Mouse (Mus musculus) erythroblast, adult 5-6 weeks (primary cell): ENCODE data around the gene Nek4. TPM values are rescaled to one million over a fixed set of nuclear protein-coding genes. Genes with fewer than 3 reads are reported as not detected.

Experiments used
- ATAC-seq: replicated peaks from 2 replicates; pipeline ENCODE4 v1.8.0; 2016; ENCODE audit warnings: moderate number of reproducible peaks, mild to moderate bottlenecking, moderate TSS enrichment, inconsistent platforms; ENCODE audit not compliant: poor library complexity, low FRiP score, severe bottlenecking
- total RNA-seq, 2 experiments: library from RNA; stranded (forward) in 1 of 2; stranded (reverse) in 1 of 2; fragments of 150-400 nt in 1 of 2; fragments of 200-764, 138-1000 nt in 1 of 2; gene quantifications; 2 replicates each; pipeline versions ENCODE4 v1.2.3 to v1.2.4; 2015 to 2017; ENCODE audit warnings: low replicate concordance in 2 of 2

Nek4 gene
- total RNA-seq, 2 experiments from 2014 or later = 0.38 to 4.3 TPM

DNA sequence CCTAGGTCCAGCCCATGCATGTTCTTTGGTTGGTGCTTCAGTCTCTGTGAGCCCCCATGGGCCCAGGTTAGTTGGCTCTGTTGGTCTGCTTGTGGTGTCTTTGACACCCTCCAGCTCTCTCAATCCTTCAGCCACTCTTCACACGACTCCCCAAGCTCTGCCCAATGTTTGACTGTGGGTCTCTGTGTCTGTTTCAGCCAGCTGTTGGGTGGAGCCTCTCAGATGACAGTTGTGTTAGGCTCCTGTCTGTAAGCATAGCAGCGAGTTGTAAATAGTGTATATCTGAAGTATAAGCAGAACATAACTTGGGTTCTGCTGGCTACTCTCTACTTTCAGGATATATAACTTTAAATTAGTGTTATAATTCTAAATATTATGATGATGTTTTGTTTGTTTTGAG, 7.3 kb downstream of the Nek4 start:
- peak; percentile 64; the same call in 1 of the 2 replicates for ATAC-seq

GRCm38 (mm10) chr14:30959031-30959430, 7.9 kb downstream of the Nek4 start:
- ATAC-seq = peak; percentile 72; the same call in 1 of the 2 replicates

GRCm38 (mm10) chr14:30960366-30960765, 9.2 kb downstream of the Nek4 start:
- no peak for ATAC-seq

DNA sequence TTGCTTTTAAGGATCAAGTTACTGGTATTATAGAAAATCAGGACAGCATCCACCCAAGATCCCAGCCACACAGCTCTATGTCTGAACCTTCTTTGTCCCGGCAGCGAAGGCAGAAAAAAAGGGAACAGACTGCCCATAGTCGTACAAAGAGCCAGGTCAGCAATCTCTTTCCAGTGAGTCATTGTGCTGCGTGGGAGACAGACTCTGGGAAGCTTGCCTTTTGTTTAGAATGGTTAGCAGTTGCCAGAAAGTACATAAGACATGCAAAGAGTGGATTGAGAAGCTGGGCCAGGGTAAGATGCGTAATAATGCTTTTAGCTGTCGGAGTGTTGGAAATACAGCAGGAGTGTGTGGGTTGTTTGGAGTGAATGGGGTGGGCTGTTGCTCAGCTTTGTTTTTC, 23.0 kb downstream of the Nek4 start:
- ATAC-seq = no peak

DNA sequence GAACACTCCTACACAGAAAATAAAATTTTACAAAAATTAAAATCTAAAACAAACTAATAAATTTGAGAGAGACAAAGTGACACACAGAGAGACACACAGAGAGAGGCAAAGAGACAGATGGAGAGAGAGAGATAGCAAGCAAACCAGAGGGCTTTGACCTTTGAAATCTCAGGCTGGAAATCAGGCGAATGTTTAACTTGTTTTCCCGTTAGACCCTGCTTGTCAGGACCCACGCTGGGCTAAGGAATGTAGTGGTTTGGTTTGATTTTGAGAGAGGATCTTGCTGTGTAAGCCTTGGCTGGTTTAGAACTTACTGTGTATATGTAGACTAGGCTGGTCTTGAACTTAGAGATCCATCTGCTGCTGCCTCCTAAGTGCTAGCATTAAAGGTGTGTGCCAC, 25.0 kb downstream of the Nek4 start:
- no peak for ATAC-seq

DNA sequence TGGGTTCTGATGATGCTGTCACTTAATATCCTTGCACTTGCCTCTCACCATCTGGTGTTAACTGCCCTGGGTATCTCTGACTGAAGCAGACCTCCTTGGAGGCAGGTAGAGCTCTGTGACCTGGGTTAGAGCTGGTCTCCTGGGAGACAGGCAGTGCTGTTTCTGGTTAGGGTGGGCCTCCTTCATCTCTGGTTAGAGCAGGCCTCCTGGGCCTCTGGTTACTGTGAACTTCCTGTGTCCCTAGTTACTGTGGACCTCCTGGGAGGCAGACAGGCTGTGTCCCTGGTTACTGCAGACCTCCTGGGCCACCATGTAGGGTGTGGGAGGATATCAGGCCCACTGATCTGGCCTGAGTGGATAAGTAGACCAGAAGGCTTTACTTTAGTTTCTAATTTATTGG, 45.2 kb downstream of the Nek4 start:
- no peak for ATAC-seq

- no peak; the same call in 1 of the 2 replicates for ATAC-seq
These were observed 49.2 kb downstream of the Nek4 start for GRCm38 (mm10) chr14:31000356-31000755.

GRCm38 (mm10) chr14:31000816-31001306, 49.7 kb downstream of the Nek4 start:
- ATAC-seq = peak; percentile 42

DNA sequence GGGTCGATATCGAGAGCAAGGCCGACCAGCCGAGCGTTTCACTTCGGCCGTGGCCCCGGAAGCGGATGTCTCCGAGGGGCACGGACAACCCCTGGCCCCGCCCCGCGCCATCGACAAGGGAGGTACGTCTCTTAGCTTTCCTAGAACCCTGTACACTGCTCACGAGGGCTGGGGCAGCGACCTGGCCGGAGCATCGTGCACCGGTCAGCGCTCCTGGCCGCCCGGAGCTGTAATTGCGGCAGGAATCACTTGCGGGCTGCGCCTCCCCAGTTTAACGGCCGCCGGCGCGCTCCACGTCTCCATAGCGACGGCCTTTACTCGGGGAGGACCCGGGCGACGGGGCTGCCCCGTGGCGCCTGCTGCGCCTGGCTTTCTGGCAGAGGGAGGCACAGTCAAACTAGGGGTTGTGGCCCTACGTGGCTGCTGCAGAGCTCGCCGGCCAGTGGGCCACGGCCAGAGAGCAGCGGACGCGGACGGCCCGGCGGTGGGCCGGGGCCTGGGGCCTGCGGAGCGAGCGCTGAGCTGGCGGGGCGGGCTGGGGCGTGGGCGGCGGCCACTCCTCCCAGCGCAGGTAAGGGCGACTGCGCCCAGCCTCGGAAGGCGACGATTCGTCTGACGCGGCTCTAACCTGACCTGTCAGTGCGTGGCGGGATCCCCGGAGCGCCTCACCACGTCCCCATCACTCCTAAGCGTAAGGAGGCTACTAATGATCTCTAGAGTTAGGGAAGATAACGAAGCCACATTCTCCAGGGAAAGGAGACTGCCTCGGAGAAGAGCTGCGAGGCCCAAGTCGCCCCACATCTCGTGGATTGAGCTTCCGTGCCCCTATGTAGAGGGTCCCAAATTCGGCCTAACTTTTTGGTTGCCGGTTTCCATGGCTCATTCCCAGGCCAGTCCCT, 50.4 kb downstream of the Nek4 start, which contains the start of the genes Glt8d1 and Spcs1:
Glt8d1 (plus strand) TSS at position 94 of the 899 bp plus-strand sequence.
Spcs1 (minus strand) TSS at position 366 of the 899 bp plus-strand sequence.
- peak; percentile 92 for ATAC-seq

DNA sequence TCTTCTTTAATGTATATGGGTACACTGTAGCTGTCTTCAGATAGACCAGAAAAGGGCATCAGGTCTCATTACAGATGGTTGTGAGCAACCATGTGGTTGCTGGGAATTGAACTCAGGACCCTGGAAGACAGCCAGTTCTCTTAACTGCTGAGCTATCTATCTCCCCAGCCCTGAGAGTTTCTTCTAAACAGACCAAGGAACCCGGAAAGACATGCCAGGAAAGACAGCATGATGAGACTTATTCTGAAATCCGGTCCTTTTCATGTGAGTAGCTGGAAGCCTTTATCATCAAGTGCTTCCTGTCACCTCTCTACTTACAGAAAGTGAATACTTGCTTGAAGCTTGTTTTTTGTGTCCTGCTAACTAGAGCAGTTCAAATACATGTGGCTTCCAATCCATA, 53.4 kb downstream of the Nek4 start:
- ATAC-seq = no peak

DNA sequence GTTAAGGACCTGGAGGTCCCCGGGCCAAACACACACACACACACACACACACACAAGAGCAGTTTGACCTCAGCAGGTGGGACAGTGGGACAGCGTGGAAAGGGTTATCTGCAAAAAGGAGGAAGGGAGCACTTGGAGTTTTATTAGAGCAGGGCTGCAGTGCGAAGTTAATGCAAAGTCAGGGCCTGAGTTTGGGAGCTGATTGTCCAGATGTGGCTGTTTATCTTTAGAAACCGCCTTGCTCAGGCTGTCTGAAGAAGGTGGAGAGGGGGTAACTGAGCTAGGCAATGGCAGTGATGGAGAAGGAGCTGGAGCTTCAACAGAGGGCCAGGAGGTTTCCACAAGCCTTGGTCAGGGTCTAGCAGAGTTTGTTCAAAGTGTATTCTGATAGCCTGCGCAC, 55.6 kb downstream of the Nek4 start:
- ATAC-seq = peak; percentile 55

- no peak for ATAC-seq
These were observed 60.4 kb downstream of the Nek4 start for GRCm38 (mm10) chr14:31011588-31011987.

DNA sequence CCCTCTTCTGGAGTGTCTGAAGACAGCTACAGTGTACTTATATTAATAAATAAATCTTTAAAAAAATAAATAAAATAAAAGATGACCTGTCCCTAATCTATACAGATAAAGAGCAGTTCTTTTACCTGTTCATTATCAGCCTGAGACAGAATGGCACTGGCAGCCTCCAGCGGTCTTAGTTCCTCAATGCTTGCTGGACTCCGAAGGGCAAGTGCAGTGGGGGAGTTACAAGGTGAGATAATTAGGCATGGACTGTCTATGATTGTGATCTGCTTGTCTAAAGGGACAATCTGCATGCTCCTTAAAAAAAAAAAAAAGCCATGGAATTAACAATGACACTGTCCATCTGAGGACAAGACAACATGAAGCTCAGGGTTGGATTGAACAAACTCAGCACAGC, 62.8 kb downstream of the Nek4 start:
- ATAC-seq = no peak

- ATAC-seq = no peak
These were observed 64.9 kb downstream of the Nek4 start for GRCm38 (mm10) chr14:31016063-31016462.

GRCm38 (mm10) chr14:31017854-31018253, 66.7 kb downstream of the Nek4 start:
- ATAC-seq = peak; percentile 39; the same call in 1 of the 2 replicates

GRCm38 (mm10) chr14:31018860-31019291, 67.7 kb downstream of the Nek4 start, which contains the start of the genes Pbrm1 and Gnl3:
TSS of gene Pbrm1 (plus strand) at chr14:31019138.
TSS of gene Gnl3 (minus strand) at chr14:31019152.
- ATAC-seq = peak; percentile 84

DNA sequence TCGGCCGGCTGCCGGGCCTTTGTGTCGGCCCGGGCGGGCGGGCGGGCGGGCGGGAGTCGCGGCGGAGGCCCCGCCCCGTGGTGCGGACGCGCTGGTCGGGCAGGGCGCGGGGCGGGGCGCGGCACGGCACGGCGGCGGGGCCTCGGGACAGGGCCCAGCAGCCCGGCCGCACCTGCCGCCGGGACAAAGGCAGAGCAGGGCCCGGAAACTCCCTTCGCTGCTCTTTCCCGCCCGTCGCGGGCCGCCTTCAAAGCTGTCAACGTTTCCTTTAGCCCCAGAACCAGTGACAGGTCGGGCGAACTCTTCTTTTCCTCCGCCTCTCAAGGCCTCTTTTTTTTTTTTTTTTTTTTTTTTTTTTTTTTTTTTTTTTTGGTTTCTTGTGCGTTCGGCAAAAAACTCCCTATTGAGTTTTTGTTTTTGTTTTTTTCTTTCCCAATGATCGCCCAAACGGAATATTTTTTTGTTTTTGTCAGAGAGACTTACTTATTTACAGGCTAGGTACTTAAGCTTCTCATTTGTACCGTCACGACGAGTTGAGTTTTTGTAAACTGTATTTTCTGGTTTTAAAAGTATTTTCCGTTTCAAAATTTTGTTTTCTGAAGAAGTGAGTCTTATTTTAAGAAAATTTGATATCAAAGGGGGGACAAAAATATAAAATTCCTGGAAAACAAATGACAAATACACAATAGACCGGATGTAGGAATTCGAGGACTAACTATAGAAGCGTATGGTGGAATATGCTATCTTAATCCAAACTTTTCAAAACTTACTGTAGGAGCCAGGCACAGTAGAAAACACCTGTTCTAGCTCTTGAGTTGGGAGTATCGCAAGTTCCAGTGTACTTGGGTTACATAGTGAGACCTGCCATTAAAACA, 68.4 kb downstream of the Nek4 start:
- peak; percentile 78 for ATAC-seq

DNA sequence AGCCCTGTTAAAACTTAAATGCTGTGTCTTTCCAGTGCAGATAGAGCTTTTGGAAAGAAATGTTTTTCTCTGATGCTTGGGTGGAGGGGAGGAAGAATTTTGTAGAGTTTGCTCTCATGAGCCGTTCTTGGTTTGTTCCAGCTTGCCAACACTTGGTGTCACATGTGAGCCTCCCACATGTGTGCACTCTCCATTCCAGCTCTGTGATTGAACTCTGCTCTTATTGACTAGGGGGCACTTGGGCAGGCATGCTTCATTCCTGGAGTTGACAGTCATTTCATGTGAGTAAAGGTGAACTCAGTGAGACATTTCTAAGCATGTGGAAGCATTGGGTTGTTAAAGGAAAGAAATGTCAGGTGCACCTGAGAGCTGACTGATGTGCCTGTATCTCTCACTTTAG, 71.4 kb downstream of the Nek4 start:
- ATAC-seq = no peak

GRCm38 (mm10) chr14:31025785-31026184, 74.6 kb downstream of the Nek4 start:
- ATAC-seq = 0 out of 2 replicates have a peak, but pooled peaks have one; percentile 32
